Mouse (Mus musculus) heart, embryonic 14.5 days (tissue): Measurements from ENCODE around the gene Bad. TPM values are rescaled to one million over a fixed set of nuclear protein-coding genes. Genes with fewer than 3 reads are reported as not detected.
A peak's percentile ranks its signal among the peaks of the same experiment; 100 is the strongest.

Source experiments
- ATAC-seq: fragments of 200-750 bp; cut with Nextera tagmentation; 2 replicates; pipeline ENCODE4 v1.8.0; 2017; ENCODE audit warnings: low read depth, moderate TSS enrichment; ENCODE audit not compliant: insufficient number of reproducible peaks, insufficient read depth, low FRiP score
- H3K27ac ChIP-seq, 2 experiments: fragments of 200-500 bp in 1 of 2; fragments of 300-500 bp in 1 of 2; sonication (generic) in 1 of 2; replicated peaks in 1 of 2; 2 replicates each; pipeline ENCODE4 v1.5.1; 2012 to 2014; ENCODE audit warnings: low read depth in 2 of 2, low read length in 2 of 2, control low read depth in 1 of 2, mild to moderate bottlenecking in 1 of 2, mixed read lengths in 1 of 2; ENCODE audit not compliant: control insufficient read depth in 1 of 2, insufficient read depth in 1 of 2
- H3K27me3 ChIP-seq: fragments of 300-500 bp; sonication (generic); 2 replicates; pipeline ENCODE4 v1.6.1; 2014; ENCODE audit warnings: mild to moderate bottlenecking, low read length, control low read depth; ENCODE audit not compliant: control insufficient read depth, insufficient read depth
- H3K36me3 ChIP-seq: fragments of 300-500 bp; sonication (generic); 2 replicates; pipeline ENCODE4 v1.6.1; 2014; ENCODE audit warnings: mild to moderate bottlenecking, control low read depth, low read length, mixed read lengths; ENCODE audit not compliant: control insufficient read depth, insufficient read depth
- H3K4me1 ChIP-seq, 2 experiments: fragments of 200-500 bp in 1 of 2; fragments of 300-500 bp in 1 of 2; sonication (generic) in 1 of 2; 2 replicates each; pipeline ENCODE4 v1.6.1; 2012 to 2014; ENCODE audit warnings: low read length in 2 of 2, control low read depth in 1 of 2, mixed read lengths in 1 of 2; ENCODE audit not compliant: control insufficient read depth in 2 of 2, insufficient read depth in 2 of 2
- H3K4me2 ChIP-seq: fragments of 300-500 bp; sonication (generic); 2 replicates; pipeline ENCODE4 v1.6.1; 2014; ENCODE audit warnings: mild to moderate bottlenecking, low read length
- H3K4me3 ChIP-seq, 2 experiments: fragments of 200-500 bp in 1 of 2; fragments of 300-500 bp in 1 of 2; sonication (generic) in 1 of 2; 2 replicates each; pipeline ENCODE4 v1.5.1; 2012 to 2014; ENCODE audit warnings: low read length in 2 of 2, mild to moderate bottlenecking in 2 of 2, control low read depth in 1 of 2, low read depth in 1 of 2, moderate library complexity in 1 of 2; ENCODE audit not compliant: control insufficient read depth in 1 of 2, insufficient read depth in 1 of 2
- H3K9ac ChIP-seq: fragments of 300-500 bp; sonication (generic); 2 replicates; pipeline ENCODE4 v1.6.1; 2014; ENCODE audit warnings: mild to moderate bottlenecking, low read length
- H3K9me3 ChIP-seq: fragments of 300-500 bp; sonication (generic); 2 replicates; pipeline ENCODE4 v1.6.1; 2016; ENCODE audit warnings: low read length, control low read depth; ENCODE audit not compliant: control insufficient read depth
- WGBS: fragments of 180-500 bp; shearing (Covaris S2); extraction: QIAGEN DNeasy Blood & Tissue Kit; methylation state at CpG from one replicate; pipeline ENCODE4 v1.1.7; 2014; 5-methylcytosine and 5-hydroxymethylcytosine counted together
- polyA plus RNA-seq: library from polyadenylated mRNA; unstranded; fragments of >200 nt; fragmentation: Nextera tagmentation; extraction: Ambion mirVana; gene quantifications from 2 replicates; pipeline ENCODE4 v1.2.1, GENCODE M21; 2014

Gene Bad
- polyA plus RNA-seq, 1 experiment from 2014 or later, result 58.0 TPM

DNA sequence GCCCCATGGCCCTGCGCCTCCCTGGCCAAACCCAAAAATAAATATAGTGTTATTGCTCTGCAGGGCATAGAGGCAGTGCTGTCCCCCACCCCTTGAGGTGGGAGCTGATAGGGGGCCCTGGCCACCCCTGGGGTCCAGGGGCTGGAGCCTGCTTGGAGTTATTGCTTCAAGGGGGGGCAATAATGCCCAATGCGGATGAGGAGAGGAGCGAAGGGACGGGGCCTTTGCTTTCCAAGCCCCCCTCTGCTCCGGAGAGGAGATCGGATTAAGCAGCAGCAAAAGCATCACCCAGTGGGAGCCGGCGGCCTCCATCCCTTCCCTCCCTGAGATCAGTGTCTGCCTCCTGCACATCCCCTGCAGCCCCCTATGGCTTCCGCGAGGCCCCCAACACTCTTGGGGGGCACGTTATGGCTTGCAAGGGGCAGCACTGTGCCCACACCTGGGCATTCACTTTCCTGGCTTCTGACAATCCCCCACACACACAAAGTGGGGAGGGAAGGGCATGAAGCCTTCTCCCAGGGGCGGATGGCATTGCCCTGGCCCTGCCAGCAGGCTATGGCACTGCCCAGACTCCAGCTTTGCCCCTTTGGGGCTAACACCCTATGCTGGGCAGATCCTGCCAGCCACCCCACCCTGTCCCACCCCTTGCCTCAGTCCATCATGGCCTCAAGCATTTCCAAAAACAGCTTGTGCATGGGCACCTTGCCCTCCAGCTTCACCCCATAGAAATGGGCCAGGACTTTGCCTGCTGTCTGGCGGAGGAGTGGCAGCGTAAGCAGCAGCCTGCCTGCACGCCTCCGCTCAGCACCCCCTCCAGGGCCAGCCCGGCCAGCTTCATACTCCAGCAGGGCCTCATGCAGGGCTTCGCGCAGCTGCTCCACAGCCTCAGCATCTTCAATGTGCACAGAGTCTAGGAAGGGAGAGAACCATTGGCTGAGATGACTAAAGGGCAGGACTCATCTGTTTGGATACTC is 30.3 kb upstream of the Bad start:
- ATAC-seq, result no peak

DNA sequence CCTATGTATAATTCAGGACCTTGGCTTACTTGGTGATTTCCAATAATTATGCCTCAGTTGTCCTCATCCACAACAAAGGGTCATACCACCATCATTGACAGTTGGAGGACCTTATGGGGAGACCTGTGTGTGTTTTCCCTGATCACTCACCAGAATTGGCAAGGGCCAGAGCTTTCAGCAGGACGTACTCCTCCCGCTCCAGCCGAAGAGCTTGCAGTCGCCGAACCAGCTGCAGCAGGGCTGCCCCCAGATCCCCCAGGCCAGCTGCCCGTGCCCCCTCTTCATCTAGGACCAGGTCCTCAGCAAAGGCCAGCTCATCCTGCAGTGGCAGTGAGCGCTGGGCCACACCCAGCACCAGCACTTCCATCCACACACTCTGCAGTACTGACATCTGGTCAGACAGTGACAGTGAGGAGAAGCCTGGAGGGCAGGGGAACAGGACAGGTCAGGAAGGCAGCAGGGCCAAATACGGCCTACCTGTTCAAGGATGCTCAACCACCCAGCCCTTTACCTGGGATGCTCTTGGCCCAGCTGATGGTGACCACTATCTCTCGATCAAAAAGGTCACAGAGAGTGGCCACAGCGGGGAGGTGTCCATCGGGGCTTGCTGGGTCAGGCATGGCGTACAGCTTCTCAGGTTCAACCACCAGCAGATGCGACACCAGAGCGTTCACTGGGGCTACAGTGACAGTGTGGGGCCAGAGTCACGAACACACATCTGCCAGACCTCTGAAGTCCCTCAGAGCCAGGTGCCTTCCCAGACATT is 29.3 kb upstream of the Bad start:
- no peaks in the 10 kb centered on the region for H3K9me3 ChIP-seq
- WGBS, result 91% methylated on average over 15 of the region's 15 CpGs
- H3K36me3 ChIP-seq, result peaks cover 57% of the 10 kb centered on the region
- no peak overlapping the region for H3K27ac ChIP-seq
- H3K9ac ChIP-seq, result no peak overlapping the region
- ATAC-seq, result no peak
- peaks cover 6 to 31% of the 10 kb centered on the region in 2 experiments for H3K4me1 ChIP-seq
- H3K4me2 ChIP-seq, result no peak overlapping the region
- no peaks in the 10 kb centered on the region for H3K27me3 ChIP-seq
- no peak overlapping the region for H3K4me3 ChIP-seq

More for the DNA sequence above, 30.3 kb upstream of the Bad start:
- Histone ChIP-seq H3K9ac (peak overlapping the region; percentile 34; the same call in 1 of the 2 replicates), H3K27me3 (no peaks in the 10 kb centered on the region), H3K4me1 (peaks cover 6 to 32% of the 10 kb centered on the region in 2 experiments), H3K27ac (no peak overlapping the region; a peak in 1 of 4 replicates), H3K4me3 (peak overlapping the region in 1 of 2 experiments; percentile 73; a peak in 1 of 4 replicates), H3K36me3 (peaks cover 58% of the 10 kb centered on the region), H3K9me3 (no peaks in the 10 kb centered on the region), H3K4me2 (peak overlapping the region; percentile 86)
- WGBS, result 83% methylated on average over 19 of the region's 19 CpGs

DNA sequence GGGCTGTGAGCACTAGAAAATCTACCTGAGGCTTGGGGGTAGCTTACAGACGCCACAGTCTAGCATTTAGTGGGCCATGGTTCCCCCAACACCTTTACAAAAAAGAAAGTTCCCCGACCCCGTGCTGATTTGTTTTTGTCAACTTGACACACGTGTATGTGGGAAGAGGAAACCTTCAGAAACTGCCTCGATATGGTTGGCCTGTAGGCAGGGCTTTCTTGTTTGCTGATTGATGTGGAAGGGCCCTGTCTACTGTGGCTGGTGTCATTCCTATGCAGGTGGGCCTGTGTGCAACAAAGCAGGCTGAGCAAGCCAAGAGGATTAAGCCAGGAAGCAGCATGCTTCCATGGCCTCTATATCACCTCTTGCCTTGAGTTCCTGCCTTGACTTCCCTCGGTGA is 28.6 kb upstream of the Bad start:
- H3K9ac ChIP-seq, result no peak overlapping the region
- no peak overlapping the region for H3K4me2 ChIP-seq
- no peaks in the 10 kb centered on the region for H3K27me3 ChIP-seq
- ATAC-seq, result no peak
- WGBS, result 87% methylated on average over 6 of the region's 6 CpGs
- no peaks in the 10 kb centered on the region for H3K9me3 ChIP-seq
- H3K27ac ChIP-seq, result no peak overlapping the region
- no peak overlapping the region for H3K4me3 ChIP-seq
- H3K4me1 ChIP-seq, result peaks cover 4 to 25% of the 10 kb centered on the region in 2 experiments
- peaks cover 58% of the 10 kb centered on the region for H3K36me3 ChIP-seq

DNA sequence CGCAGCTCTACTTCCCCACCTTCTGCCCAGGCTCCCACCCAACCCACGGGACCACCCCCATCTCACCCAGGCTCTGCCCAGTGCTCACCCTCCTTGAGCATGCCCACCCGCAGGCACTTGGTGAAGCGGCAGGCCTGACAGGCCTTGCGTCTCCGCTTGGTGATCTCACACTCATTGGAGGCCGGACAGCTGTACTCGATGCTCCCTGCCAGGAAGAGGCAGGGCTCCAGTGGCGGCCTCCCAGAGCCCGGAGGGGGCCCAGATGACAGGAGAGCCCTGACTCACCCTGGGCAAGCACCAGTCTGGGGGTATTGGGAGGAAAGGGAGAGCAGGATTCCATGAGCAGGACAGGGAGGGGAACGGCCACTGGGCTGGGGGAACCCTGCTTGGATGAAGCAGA is 27.7 kb upstream of the Bad start:
- peaks cover 0 to 15% of the 10 kb centered on the region in 2 experiments; a peak in 2 of 4 replicates for H3K4me1 ChIP-seq
- H3K9ac ChIP-seq, result no peak overlapping the region
- H3K27me3 ChIP-seq, result no peaks in the 10 kb centered on the region
- H3K9me3 ChIP-seq, result no peaks in the 10 kb centered on the region
- no peak overlapping the region for H3K4me2 ChIP-seq
- WGBS, result 78% methylated on average over 11 of the region's 11 CpGs
- peaks cover 66% of the 10 kb centered on the region for H3K36me3 ChIP-seq
- no peak overlapping the region for H3K4me3 ChIP-seq
- H3K27ac ChIP-seq, result no peak overlapping the region
- ATAC-seq, result no peak

DNA sequence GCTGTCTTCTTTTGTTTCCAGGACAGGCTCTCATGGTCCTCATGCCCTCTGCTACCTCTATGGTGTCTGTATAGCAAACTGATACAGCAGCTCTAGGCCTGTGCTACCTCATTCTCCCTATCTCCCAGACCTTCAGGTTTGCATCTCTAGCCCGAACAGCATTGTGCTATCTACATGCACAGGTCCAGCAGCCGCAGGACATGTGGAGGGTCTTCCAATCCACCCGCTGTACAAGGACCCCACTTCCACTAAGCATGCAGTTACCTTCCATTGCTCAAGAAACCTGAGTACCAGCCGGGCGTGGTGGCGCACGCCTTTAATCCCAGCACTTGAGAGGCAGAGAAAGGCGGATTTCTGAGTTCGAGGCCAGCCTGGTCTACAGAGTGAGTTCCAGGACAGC is 27.1 kb upstream of the Bad start:
- Histone ChIP-seq H3K27me3 (no peaks in the 10 kb centered on the region), H3K27ac (no peak overlapping the region), H3K9me3 (no peaks in the 10 kb centered on the region), H3K4me1 (peaks cover 0 to 16% of the 10 kb centered on the region in 2 experiments; a peak in 3 of 4 replicates), H3K36me3 (peaks cover 66% of the 10 kb centered on the region), H3K9ac (no peak overlapping the region), H3K4me2 (no peak overlapping the region), H3K4me3 (no peak overlapping the region)
- 87% methylated on average over 9 of the region's 9 CpGs for WGBS
- ATAC-seq, result no peak

DNA sequence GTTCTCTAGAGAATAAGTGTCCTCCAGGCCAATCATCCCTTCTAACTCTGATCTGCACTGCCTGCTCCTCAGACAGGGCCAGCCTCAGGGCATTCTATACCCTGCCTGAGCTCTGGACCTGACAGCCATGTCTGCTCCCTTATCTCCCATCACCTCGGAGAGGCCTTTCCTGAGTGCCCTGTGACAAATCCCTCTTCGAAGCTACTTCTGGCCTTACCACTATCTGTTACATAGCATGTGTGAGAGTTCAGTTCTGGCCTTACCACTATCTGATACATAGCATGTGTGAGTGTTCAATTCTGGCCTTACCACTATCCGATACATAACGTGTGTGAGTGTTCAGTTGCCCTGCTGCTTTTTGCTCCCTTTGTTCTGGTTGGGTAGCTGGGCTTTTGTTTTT is 26.4 kb upstream of the Bad start:
- Histone ChIP-seq H3K27me3 (no peaks in the 10 kb centered on the region), H3K4me1 (peaks cover 5 to 24% of the 10 kb centered on the region in 2 experiments), H3K27ac (no peak overlapping the region), H3K9ac (no peak overlapping the region), H3K4me2 (no peak overlapping the region), H3K36me3 (peaks cover 70% of the 10 kb centered on the region), H3K9me3 (no peaks in the 10 kb centered on the region), H3K4me3 (no peak overlapping the region)
- WGBS, result 32% methylated on average over 4 of the region's 4 CpGs
- no peak for ATAC-seq

DNA sequence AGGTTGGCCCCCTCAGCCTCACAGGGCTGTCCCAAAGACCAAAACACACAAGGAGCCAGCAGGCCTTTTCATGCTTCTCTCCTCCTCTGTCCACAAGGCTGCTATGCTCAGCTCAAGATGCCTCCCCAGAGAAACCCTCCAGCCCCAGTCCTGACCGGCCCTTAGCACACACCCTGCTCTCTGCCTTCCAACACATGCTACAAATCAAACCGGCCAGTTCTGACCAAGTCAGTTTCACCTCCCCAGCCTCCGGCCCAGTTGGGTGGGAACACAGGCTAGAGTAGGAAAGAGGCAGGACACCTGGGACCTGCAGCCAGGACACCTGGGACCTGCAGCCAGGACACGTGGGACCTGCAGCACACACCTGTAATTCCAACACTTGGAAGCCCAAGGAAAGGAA is 25.2 kb upstream of the Bad start:
- Histone ChIP-seq H3K27ac (no peak overlapping the region), H3K9ac (0 out of 2 replicates have a peak overlapping the region, but pooled peaks have one; percentile 25), H3K27me3 (no peaks in the 10 kb centered on the region), H3K4me3 (no peak overlapping the region), H3K4me2 (no peak overlapping the region), H3K36me3 (peaks cover 64% of the 10 kb centered on the region), H3K4me1 (peaks cover 7 to 22% of the 10 kb centered on the region in 2 experiments), H3K9me3 (no peaks in the 10 kb centered on the region)
- 76% methylated on average over 4 of the region's 4 CpGs for WGBS
- ATAC-seq, result no peak
